Mouse (Mus musculus) thymus, adult 18-20 months (tissue): ENCODE results near the gene Map2k2.
"Not testable (repeated sequence)": the region's sequence is repeated elsewhere in the genome, so short reads cannot be mapped to it uniquely, and the experiment has no call there.

Experiments used
- DNase-seq, 2 experiments: peaks; one replicate each; pipeline ENCODE4 v3.0.0; 2022; ENCODE audit warnings: mixed read lengths in 2 of 2

Map2k2 gene

GRCm38 (mm10) chr10:81143845-81144437, 38.2 kb downstream of the Map2k2 start:
- DNase-seq = no peak

DNA sequence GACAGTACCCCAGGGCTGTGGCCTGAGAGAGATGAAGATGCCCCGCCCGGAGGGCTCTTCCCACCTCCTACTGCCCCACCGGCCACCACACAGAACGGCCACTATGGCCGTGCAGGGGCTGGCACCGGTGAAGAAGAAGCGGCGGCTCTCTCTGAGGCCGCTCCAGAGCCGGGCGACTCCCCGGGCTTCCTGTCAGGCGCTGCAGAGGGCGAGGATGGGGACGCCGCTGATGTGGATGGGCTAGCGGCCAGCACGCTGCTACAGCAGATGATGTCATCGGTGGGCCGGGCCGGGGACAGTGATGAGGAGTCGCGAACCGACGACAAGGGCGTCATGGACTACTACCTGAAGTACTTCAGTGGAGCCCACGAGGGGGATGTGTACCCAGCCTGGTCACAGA, 39.0 kb downstream of the Map2k2 start:
- no peak for DNase-seq

DNA sequence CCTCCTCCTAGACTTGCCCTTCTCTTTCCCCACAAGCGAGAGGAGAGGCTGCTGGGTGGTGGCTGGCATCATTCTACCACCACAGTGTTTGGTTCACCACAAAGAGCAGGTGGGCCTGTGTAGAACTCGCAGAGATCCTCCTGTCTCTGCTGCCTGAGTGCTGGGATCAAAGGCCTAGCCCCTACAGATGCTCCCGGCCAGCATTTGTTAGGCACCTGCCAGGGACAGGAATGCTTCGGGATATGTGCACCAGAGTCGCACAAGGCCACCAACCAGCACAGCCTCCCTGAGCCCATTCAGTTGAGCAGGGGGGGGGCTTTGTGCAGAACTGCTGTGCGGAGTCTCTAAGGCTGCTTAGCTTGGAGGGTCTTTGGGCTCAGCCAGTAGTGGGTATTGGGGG, 39.6 kb downstream of the Map2k2 start:
- no peak for DNase-seq

GRCm38 (mm10) chr10:81145778-81146177, 40.1 kb downstream of the Map2k2 start:
- no peak for DNase-seq

- DNase-seq = no peak
Measured at GRCm38 (mm10) chr10:81146296-81146695, 40.6 kb downstream of the Map2k2 start.

GRCm38 (mm10) chr10:81151261-81151660, 45.5 kb downstream of the Map2k2 start:
- no peak for DNase-seq

- no peak for DNase-seq
Measured at GRCm38 (mm10) chr10:81152609-81153008, 46.9 kb downstream of the Map2k2 start.

DNA sequence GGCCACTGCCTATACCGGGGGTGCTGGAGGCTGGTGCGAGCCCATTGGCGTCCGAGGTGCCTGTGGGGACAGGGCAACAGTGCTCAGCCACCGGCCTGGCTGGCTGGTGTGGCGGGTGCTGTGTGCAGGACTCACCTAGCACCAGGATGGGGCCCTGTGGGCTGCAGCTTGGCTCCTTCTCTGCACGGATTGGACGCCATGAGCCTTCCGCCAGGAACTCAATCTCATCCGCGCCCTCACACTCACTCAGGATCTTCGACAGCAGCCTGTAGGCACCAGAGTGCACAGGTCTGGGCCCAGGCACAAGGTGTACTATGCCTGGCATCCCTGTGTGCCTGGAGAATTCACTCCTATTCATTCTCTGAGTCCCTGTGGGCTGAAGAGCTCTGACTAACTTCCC, 48.6 kb downstream of the Map2k2 start:
- no peak for DNase-seq

DNA sequence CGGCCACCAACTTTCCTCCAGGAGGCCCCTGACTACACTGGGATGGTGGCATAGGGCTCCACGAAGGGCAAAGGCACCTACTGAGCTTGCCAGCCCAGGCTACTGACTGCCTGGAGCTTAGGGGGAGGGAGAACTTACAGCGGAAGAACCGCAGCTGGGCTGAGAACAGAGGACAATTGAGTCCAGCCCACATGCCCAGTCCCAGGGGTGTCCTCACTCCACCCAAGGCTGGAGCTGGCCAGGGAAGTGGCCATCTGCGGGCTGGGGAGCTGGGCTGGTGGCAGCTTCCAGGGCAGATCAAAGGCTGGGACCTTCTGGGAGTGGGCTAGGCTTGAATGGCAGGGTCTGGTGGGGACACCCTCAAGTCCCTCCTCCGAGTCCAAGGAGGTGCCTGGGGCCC, 49.0 kb downstream of the Map2k2 start:
- DNase-seq = no peak

DNA sequence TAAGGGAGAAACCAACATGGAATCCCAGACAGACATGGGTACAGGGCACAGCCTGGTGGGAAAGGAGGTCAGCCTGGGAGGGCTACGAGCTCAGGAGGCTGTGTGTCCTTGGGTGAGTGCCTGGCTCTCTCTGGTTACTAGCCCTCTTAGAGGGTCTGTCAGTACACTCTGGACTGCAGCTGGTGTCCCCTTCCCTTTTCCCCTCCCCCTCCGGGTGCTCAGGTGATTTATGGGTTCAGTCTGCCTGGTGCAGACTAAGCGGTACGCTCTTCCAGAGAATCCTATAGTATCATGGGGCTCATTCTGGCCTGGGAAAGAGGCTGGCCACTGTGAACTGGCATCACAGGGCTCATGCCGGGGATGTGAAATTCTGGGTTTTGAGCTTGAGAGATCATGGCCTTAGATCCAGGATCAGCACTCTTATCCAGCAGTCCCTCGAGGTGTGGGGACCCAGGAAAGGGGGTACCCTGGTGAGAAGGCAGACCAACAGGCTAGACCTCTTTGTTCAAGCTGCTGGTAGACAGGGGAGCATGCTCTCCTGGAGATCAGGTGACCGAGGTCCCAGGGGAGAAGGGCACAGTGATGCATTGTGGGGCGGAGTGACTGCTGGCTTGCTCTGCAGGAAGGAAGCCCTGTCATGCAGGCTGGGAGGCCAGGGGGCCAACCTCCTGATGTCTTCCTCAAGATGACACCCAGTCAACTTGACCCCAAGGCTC, 56.0 kb downstream of the Map2k2 start:
- DNase-seq = peak in 1 of 2 experiments; percentile 38

- no peak for DNase-seq
Measured at GRCm38 (mm10) chr10:81162318-81162652, 56.6 kb downstream of the Map2k2 start.

GRCm38 (mm10) chr10:81165118-81165517, 59.4 kb downstream of the Map2k2 start:
- DNase-seq = no peak

GRCm38 (mm10) chr10:81167200-81168086, 61.7 kb downstream of the Map2k2 start, which contains the start of gene Pias4:
Pias4 (minus strand) TSS chr10:81167923.
- peak; percentile 99 to 100 for DNase-seq

- no peak for DNase-seq
Measured at GRCm38 (mm10) chr10:81168087-81168431, 62.3 kb downstream of the Map2k2 start.

- peak; percentile 84 to 91 for DNase-seq
Measured at GRCm38 (mm10) chr10:81168521-81169244, 63.0 kb downstream of the Map2k2 start.

GRCm38 (mm10) chr10:81169411-81169900, 63.7 kb downstream of the Map2k2 start:
- not testable (repeated sequence) for DNase-seq

DNA sequence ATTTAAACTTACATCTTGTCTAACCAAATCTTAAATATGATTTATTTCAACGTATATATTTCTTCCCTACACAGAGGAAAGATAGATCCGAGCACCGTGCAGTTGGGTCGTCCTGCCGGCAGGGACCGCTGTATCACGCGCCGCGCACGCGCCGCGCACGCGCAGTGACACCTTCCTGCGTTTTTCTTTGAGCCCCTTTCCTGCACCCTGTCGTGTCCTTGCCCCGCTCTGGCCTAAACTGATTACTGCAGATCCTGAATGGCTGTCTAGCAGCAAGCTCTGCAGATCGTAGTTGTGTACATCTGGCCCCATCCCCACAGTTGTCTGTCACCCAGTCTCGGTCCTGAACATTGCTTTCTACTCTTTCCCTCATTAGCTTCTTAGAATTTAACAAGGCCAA, 67.4 kb downstream of the Map2k2 start:
- DNase-seq = peak; percentile 73 to 75

- peak; percentile 81 to 85 for DNase-seq
Measured at GRCm38 (mm10) chr10:81174617-81175344, 69.1 kb downstream of the Map2k2 start.

DNA sequence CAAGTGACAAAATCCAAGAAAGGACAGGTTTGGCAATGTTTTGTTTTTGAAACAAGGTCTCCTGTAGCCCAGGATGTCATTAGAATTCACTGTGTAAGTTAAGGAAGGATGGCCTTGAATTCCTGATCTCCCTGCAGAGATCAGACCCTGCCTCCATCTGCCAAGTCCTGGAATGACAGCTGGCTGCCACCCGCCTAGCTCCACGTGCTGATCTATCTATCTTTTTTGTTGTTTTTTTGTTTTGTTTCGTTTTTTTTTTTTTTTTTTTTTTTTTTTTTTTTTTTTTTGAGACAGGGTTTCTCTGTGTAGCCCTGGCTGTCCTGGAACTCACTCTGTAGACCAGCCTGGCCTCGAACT, 69.6 kb downstream of the Map2k2 start:
- DNase-seq = not testable (repeated sequence)

GRCm38 (mm10) chr10:81175936-81176465, 70.3 kb downstream of the Map2k2 start:
- DNase-seq = no peak

- peak; percentile 95 to 96 for DNase-seq
Measured at GRCm38 (mm10) chr10:81176466-81177271, 71.0 kb downstream of the Map2k2 start, which contains the start of gene Eef2. Eef2 (plus strand) TSS chr10:81176631.
